Mouse (Mus musculus): ENCODE results near the gene Prkcg.

DNA sequence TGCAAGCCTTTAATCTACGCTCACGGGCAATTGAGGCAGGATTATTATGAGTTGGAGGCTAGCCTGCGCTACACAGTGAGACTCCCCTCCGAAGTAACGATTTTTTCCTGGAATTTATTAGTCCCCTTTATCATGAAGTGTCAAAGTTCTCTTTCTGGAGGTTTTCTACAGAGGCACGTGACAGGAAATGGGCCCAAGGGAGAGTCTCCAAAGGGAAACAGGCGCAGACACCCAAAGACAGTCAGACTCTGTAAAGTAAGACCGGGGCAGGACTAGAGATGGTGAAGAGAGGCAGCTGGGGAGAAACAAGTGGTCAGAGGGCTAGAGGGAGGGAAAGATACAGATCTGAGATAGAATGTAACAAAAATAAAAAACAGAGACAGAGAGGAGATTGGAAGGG lies 21.1 kb upstream of the Prkcg start:
- no peak for TF ChIP-seq MAZ (IDR thresholded peaks at IDR 0.05; ENCODE audit: low read depth, low read length)
- TF ChIP-seq SMC3 (IDR thresholded peaks at IDR 0.05; ENCODE audit: low read depth, low read length) = no peak
- no peak for TF ChIP-seq EP300 (IDR thresholded peaks at IDR 0.05; ENCODE audit: low read length)
- no peak for TF ChIP-seq SIN3A (IDR thresholded peaks at IDR 0.05; ENCODE audit: low read length)
- no peak for TF ChIP-seq ZC3H11A (IDR thresholded peaks at IDR 0.05; ENCODE audit: low read depth, low read length)
- TF ChIP-seq MYC (IDR thresholded peaks at IDR 0.05; ENCODE audit: low read depth, low read length) = no peak
- TF ChIP-seq USF2 (conservative IDR thresholded peaks at IDR 0.05; ENCODE audit: low read depth, low read length) = no peak
- no peak for TF ChIP-seq ZKSCAN1 (IDR thresholded peaks at IDR 0.05; ENCODE audit: borderline replicate concordance, low read depth, low read length)
- no peak for TF ChIP-seq CTCF (conservative IDR thresholded peaks at IDR 0.05 in 1 of 2, IDR thresholded peaks at IDR 0.05 in 1 of 2; ENCODE audit: low read depth in 2 of 2, low read length in 2 of 2)
